Mouse (Mus musculus) layer of hippocampus, postnatal 14 days (tissue): ENCODE measurements around the gene Klhdc8b. TPM values are rescaled to one million over a fixed set of nuclear protein-coding genes. Genes with fewer than 3 reads are reported as not detected.

Source experiments
- total RNA-seq, 2 experiments: library from RNA; stranded (reverse); gene quantifications; 2 replicates each; pipeline ENCODE4 v1.2.3; 2021

The Klhdc8b gene
- total RNA-seq, 2 experiments from 2014 or later = 17.5 to 18.4 TPM

Other genes starting within 250 kb of the Klhdc8b start
- gene Dag1, start 197.6 kb downstream of the Klhdc8b start, total RNA-seq = 100 to 1,000 TPM; 119 to 120 TPM
- 10 to 100 TPM; 85.7 to 86.1 TPM for gene Nicn1, start 171.2 kb downstream of the Klhdc8b start, total RNA-seq
- gene Amt, start 164.7 kb downstream of the Klhdc8b start, total RNA-seq = 10 to 100 TPM; 27.1 to 27.9 TPM
- gene Rhoa, start 155.5 kb downstream of the Klhdc8b start, total RNA-seq = 100 to 1,000 TPM; 189 to 198 TPM
- 10 to 100 TPM; 45.3 to 46.8 TPM for gene Tcta, start 155.4 kb downstream of the Klhdc8b start, total RNA-seq
- 10 to 100 TPM; 67.3 to 68.7 TPM for gene Gpx1, start 122.7 kb downstream of the Klhdc8b start, total RNA-seq
- 100 to 1,000 TPM; 111 to 121 TPM for gene Usp4, start 113.7 kb downstream of the Klhdc8b start, total RNA-seq
- gene 1700102P08Rik, start 68.8 kb downstream of the Klhdc8b start, total RNA-seq = 1 to 10 TPM in 1 of 2 experiments, under 1 TPM in 1; 0.86 to 1.2 TPM
- gene Ccdc36, start 33.1 kb downstream of the Klhdc8b start, total RNA-seq = under 1 TPM in 1 of 2 experiments, not detected in 1; 0.14 TPM
- not detected for gene BC048562, start 25.1 kb downstream of the Klhdc8b start, total RNA-seq
- gene Ccdc71, start 1.1 kb downstream of the Klhdc8b start, total RNA-seq = 10 to 100 TPM; 37.0 to 37.8 TPM
- gene Lamb2, start 18.2 kb upstream of the Klhdc8b start, total RNA-seq = 10 to 100 TPM; 34.8 to 39.8 TPM
- 100 to 1,000 TPM; 123 to 128 TPM for gene Usp19, start 29.0 kb upstream of the Klhdc8b start, total RNA-seq
- gene Qars, start 46.1 kb upstream of the Klhdc8b start, total RNA-seq = 10 to 100 TPM; 77.4 to 91.5 TPM
- 100 to 1,000 TPM; 123 to 130 TPM for gene Qrich1, start 55.2 kb upstream of the Klhdc8b start, total RNA-seq
- gene Impdh2, start 98.7 kb upstream of the Klhdc8b start, total RNA-seq = 10 to 100 TPM; 61.3 to 70.1 TPM
- gene Ndufaf3, start 105.9 kb upstream of the Klhdc8b start, total RNA-seq = 10 to 100 TPM; 52.0 to 54.6 TPM
- 10 to 100 TPM; 76.0 to 86.5 TPM for gene Dalrd3, start 108.3 kb upstream of the Klhdc8b start, total RNA-seq
- 100 to 1,000 TPM; 172 to 180 TPM for gene Wdr6, start 117.2 kb upstream of the Klhdc8b start, total RNA-seq
- 10 to 100 TPM; 64.2 to 64.5 TPM for gene P4htm, start 136.1 kb upstream of the Klhdc8b start, total RNA-seq
- gene Arih2, start 187.8 kb upstream of the Klhdc8b start, total RNA-seq = 10 to 100 TPM; 50.2 to 50.6 TPM
- 10 to 100 TPM; 19.6 to 26.3 TPM for gene Slc25a20, start 200.5 kb upstream of the Klhdc8b start, total RNA-seq
- 10 to 100 TPM; 43.5 to 49.4 TPM for gene Prkar2a, start 227.7 kb upstream of the Klhdc8b start, total RNA-seq